Mouse (Mus musculus): ENCODE measurements at regions not wholly inside any gene's neighbourhood (a gene's known extent, or its start where the extent isn't known, plus 50 kb on each side); places are given as distances from the start of the nearest gene placed in this dataset.

DNA sequence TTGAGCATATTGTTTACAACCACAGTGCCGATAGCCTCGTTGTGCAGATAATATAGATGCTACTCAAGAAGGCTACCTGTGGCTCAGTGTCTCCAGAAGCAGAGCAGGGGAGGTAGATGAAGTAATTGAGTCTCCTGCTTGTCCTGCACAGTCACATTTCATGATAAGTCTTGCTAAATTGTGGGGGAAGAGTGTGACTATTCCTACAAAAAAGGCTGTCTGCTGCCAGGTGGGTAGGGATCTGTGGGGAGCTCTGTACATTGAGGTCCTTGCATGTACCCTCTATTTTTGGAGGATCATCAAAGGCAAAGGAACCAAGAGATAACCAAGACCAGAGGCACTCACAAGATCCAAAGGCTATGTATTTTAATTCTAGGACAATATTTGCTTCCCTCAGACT is 320.3 kb upstream of the Fbxo33 start:
- no peak overlapping the region for H3K9ac ChIP-seq (ENCODE audit: control insufficient read depth, low read depth, low read length, poor library complexity, severe bottlenecking)
- TF ChIP-seq NELFE (IDR thresholded peaks at IDR 0.05; ENCODE audit: low read depth, low read length) (no peak), TAL1 (IDR thresholded peaks at IDR 0.05; ENCODE audit: low read length) (no peak), GABPA (IDR thresholded peaks at IDR 0.05; ENCODE audit: low read depth, low read length) (no peak), SMC3 (IDR thresholded peaks at IDR 0.05; ENCODE audit: low read depth, low read length) (no peak), CHD1 (IDR thresholded peaks at IDR 0.05; ENCODE audit: low read depth, low read length) (no peak), ZC3H11A (IDR thresholded peaks at IDR 0.05; ENCODE audit: low read depth, low read length) (no peak), POLR2AphosphoS2 (IDR thresholded peaks at IDR 0.05; ENCODE audit: low read length) (no peak), HCFC1 (IDR thresholded peaks at IDR 0.05; ENCODE audit: low read depth, low read length) (no peak), POLR2A (IDR thresholded peaks at IDR 0.05; ENCODE audit: control insufficient read depth in 1 of 2, insufficient read depth in 1 of 2, low read depth in 1 of 2, low read length in 2 of 2, poor library complexity in 1 of 2) (no peak), RAD21 (IDR thresholded peaks at IDR 0.05; ENCODE audit: low read depth, low read length) (no peak), GATA1 (IDR thresholded peaks at IDR 0.05; ENCODE audit: low read depth, low read length) (no peak), NRF1 (IDR thresholded peaks at IDR 0.05; ENCODE audit: insufficient read depth, low read depth, low read length, poor library complexity, severe bottlenecking) (no peak), ETS1 (IDR thresholded peaks at IDR 0.05; ENCODE audit: low read depth, low read length) (no peak), MYC (IDR thresholded peaks at IDR 0.05; ENCODE audit: low read depth, low read length) (no peak), ZNF384 (IDR thresholded peaks at IDR 0.05; ENCODE audit: low read depth, low read length) (no peak), RCOR1 (IDR thresholded peaks at IDR 0.05; ENCODE audit: low read depth, low read length) (no peak), TBP (IDR thresholded peaks at IDR 0.05; ENCODE audit: low read depth, low read length) (no peak), TCF12 (IDR thresholded peaks at IDR 0.05; ENCODE audit: low read depth, low read length) (no peak), KAT2A (conservative IDR thresholded peaks at IDR 0.05; ENCODE audit: low read depth, low read length) (no peak), USF2 (IDR thresholded peaks at IDR 0.05; ENCODE audit: borderline replicate concordance in 1 of 2, insufficient read depth in 1 of 2, low read depth in 1 of 2, low read length in 2 of 2) (no peak)

GRCm38 (mm10) chr12:59530521-59530920 is 311.0 kb upstream of the Fbxo33 start:
- no peaks in the 10 kb centered on the region for H3K27me3 ChIP-seq (ENCODE audit: control insufficient read depth in 1 of 2, insufficient read depth in 2 of 2, low read length in 2 of 2)
- no peaks in the 10 kb centered on the region for H3K4me1 ChIP-seq (ENCODE audit: control insufficient read depth in 1 of 2, insufficient read depth in 2 of 2, low read length in 2 of 2)
- no peak overlapping the region for H3K4me3 ChIP-seq (ENCODE audit: control insufficient read depth in 1 of 2, insufficient read depth in 1 of 2, low read depth in 2 of 2, low read length in 2 of 2)
- H3K79me2 ChIP-seq (ENCODE audit: control insufficient read depth, insufficient read depth, low read length, poor library complexity): no peaks in the 10 kb centered on the region
- no peak overlapping the region for H3K27ac ChIP-seq (ENCODE audit: control insufficient read depth, low read depth, low read length)
- H3K9ac ChIP-seq (ENCODE audit: control insufficient read depth, low read depth, low read length, poor library complexity, severe bottlenecking): no peak overlapping the region
- H3K36me3 ChIP-seq (ENCODE audit: control insufficient read depth in 1 of 2, insufficient read depth in 2 of 2, low read length in 2 of 2): no peaks in the 10 kb centered on the region
- DNase-seq (ENCODE audit: low read depth, low spot score): no peak
- H3K9me3 ChIP-seq (replicated peaks; ENCODE audit: insufficient read depth, low read length): no peaks in the 10 kb centered on the region
- TF ChIP-seq MEF2A (IDR thresholded peaks at IDR 0.05; ENCODE audit: extremely low read depth, insufficient replicate concordance, low read depth, low read length, poor library complexity, severe bottlenecking): no peak
- no peak for TF ChIP-seq NELFE (IDR thresholded peaks at IDR 0.05; ENCODE audit: low read depth, low read length)
- TF ChIP-seq POLR2AphosphoS2 (IDR thresholded peaks at IDR 0.05; ENCODE audit: low read length): no peak
- no peak for TF ChIP-seq KAT2A (conservative IDR thresholded peaks at IDR 0.05; ENCODE audit: low read depth, low read length)
- no peak for TF ChIP-seq MYC (IDR thresholded peaks at IDR 0.05; ENCODE audit: low read depth, low read length)
- no peak for TF ChIP-seq ZMIZ1 (IDR thresholded peaks at IDR 0.05; ENCODE audit: low read depth, low read length)
- no peak for TF ChIP-seq JUND (IDR thresholded peaks at IDR 0.05; ENCODE audit: low read depth, low read length)
- no peak for TF ChIP-seq ELF1 (IDR thresholded peaks at IDR 0.05; ENCODE audit: low read depth, low read length)
- TF ChIP-seq GATA1 (IDR thresholded peaks at IDR 0.05; ENCODE audit: low read depth, low read length): no peak

More for the DNA sequence above, 320.3 kb upstream of the Fbxo33 start:
- no peaks in the 10 kb centered on the region for H3K36me3 ChIP-seq (ENCODE audit: control insufficient read depth in 1 of 2, insufficient read depth in 2 of 2, low read length in 2 of 2)
- no peak overlapping the region for H3K27ac ChIP-seq (ENCODE audit: control insufficient read depth, low read depth, low read length)
- H3K4me1 ChIP-seq (ENCODE audit: control insufficient read depth in 1 of 2, insufficient read depth in 2 of 2, low read length in 2 of 2): no peaks in the 10 kb centered on the region
- H3K9me3 ChIP-seq (replicated peaks; ENCODE audit: insufficient read depth, low read length): no peaks in the 10 kb centered on the region
- no peak overlapping the region for H3K4me3 ChIP-seq (ENCODE audit: control insufficient read depth in 1 of 2, insufficient read depth in 1 of 2, low read depth in 2 of 2, low read length in 2 of 2)
- H3K27me3 ChIP-seq (ENCODE audit: control insufficient read depth in 1 of 2, insufficient read depth in 2 of 2, low read length in 2 of 2): no peaks in the 10 kb centered on the region
- no peak for DNase-seq (ENCODE audit: low read depth, low spot score)
- no peaks in the 10 kb centered on the region for H3K79me2 ChIP-seq (ENCODE audit: control insufficient read depth, insufficient read depth, low read length, poor library complexity)

Measured in MEL (cell line).